Mouse (Mus musculus) C2C12 (cell line): Measurements from ENCODE around the gene Tgfa. TPM values are rescaled to one million over a fixed set of nuclear protein-coding genes. Genes with fewer than 3 reads are reported as not detected.

ENCODE experiments used
- H3K27me3 ChIP-seq: one replicate; pipeline ENCODE4 v1.6.1; 2011; ENCODE audit not compliant: control insufficient read depth, insufficient read depth, insufficient read length
- H3K36me3 ChIP-seq: one replicate; pipeline ENCODE4 v1.6.1; 2011; ENCODE audit not compliant: control insufficient read depth, insufficient read depth
- H3K4me3 ChIP-seq: one replicate; pipeline ENCODE4 v1.5.1; 2011; ENCODE audit warnings: mild to moderate bottlenecking, control low read depth; ENCODE audit not compliant: poor library complexity, insufficient read depth, severe bottlenecking
- H3K79me2 ChIP-seq: one replicate; pipeline ENCODE4 v1.6.1; 2011; ENCODE audit not compliant: control insufficient read depth, insufficient read depth
- H3K79me3 ChIP-seq: one replicate; pipeline ENCODE4 v1.6.1; 2011; ENCODE audit warnings: low read depth, control low read depth
- H3ac ChIP-seq: one replicate; pipeline ENCODE3; 2011; ENCODE audit warnings: low read depth; ENCODE audit not compliant: control insufficient read depth, insufficient read length
- CEBPB ChIP-seq: IDR thresholded peaks from one replicate; pipeline ENCODE4 v1.6.1; 2011; ENCODE audit warnings: low read depth, mild to moderate bottlenecking, control low read depth, moderate library complexity
- CTCF ChIP-seq: IDR thresholded peaks from one replicate; pipeline ENCODE4 v1.5.1; 2011; ENCODE audit not compliant: control insufficient read depth, insufficient read depth, insufficient read length
- FOSL1 ChIP-seq: IDR thresholded peaks from one replicate; pipeline ENCODE4 v1.8.0; 2011; ENCODE audit warnings: mild to moderate bottlenecking, low read length; ENCODE audit not compliant: poor library complexity, insufficient read depth, severe bottlenecking
- MAX ChIP-seq: IDR thresholded peaks from one replicate; pipeline ENCODE4 v1.6.1; 2011; ENCODE audit warnings: mild to moderate bottlenecking, control low read depth
- MYOD1 ChIP-seq: IDR thresholded peaks from one replicate; pipeline ENCODE4 v1.6.1; 2011; ENCODE audit warnings: low read depth; ENCODE audit not compliant: control insufficient read depth, insufficient read length
- MYOG ChIP-seq: IDR thresholded peaks from one replicate; pipeline ENCODE4 v1.6.1; 2011; ENCODE audit not compliant: control insufficient read depth, insufficient read length; ENCODE audit errors: extremely low read depth
- USF1 ChIP-seq: IDR thresholded peaks from one replicate; pipeline ENCODE4 v1.6.1; 2011; ENCODE audit warnings: low read depth, mild to moderate bottlenecking, control low read depth, moderate library complexity
- polyA plus RNA-seq: library from polyadenylated mRNA; unstranded; fragments of >200 nt; fragmentation: generic; extraction: Trizol; gene quantifications from one replicate; pipeline ENCODE4 v1.2.1, GENCODE M21; 2012; ENCODE audit warnings: missing spikeins

Tgfa gene
- polyA plus RNA-seq, 1 experiment: 0.54 TPM

- Histone ChIP-seq H3K4me3 (no peak overlapping the region), H3K79me2 (no peaks in the 10 kb centered on the region), H3K36me3 (no peaks in the 10 kb centered on the region), H3ac (no peak overlapping the region), H3K27me3 (peaks cover 22% of the 10 kb centered on the region), H3K79me3 (no peaks in the 10 kb centered on the region)
- TF ChIP-seq USF1: no peak
Measured at GRCm38 (mm10) chr6:86190622-86191021, 4.4 kb upstream of the Tgfa start.

GRCm38 (mm10) chr6:86192978-86193377 lies 2.0 kb upstream of the Tgfa start:
- no peaks in the 10 kb centered on the region for H3K79me2 ChIP-seq
- H3K4me3 ChIP-seq: no peak overlapping the region
- no peak overlapping the region for H3ac ChIP-seq
- TF ChIP-seq CTCF (no peak), MYOD1 (no peak), CEBPB (no peak), FOSL1 (no peak), MYOG (no peak), MAX (no peak), USF1 (no peak)
- H3K36me3 ChIP-seq: no peaks in the 10 kb centered on the region
- H3K79me3 ChIP-seq: no peaks in the 10 kb centered on the region
- peaks cover 42% of the 10 kb centered on the region for H3K27me3 ChIP-seq

GRCm38 (mm10) chr6:86193879-86194278 lies 1.1 kb upstream of the Tgfa start:
- Histone ChIP-seq H3K36me3 (no peaks in the 10 kb centered on the region), H3ac (no peak overlapping the region), H3K27me3 (peaks cover 49% of the 10 kb centered on the region), H3K79me2 (no peaks in the 10 kb centered on the region), H3K79me3 (no peaks in the 10 kb centered on the region), H3K4me3 (no peak overlapping the region)
- TF ChIP-seq MAX (no peak), FOSL1 (no peak), MYOD1 (no peak), MYOG (no peak), CTCF (no peak), USF1 (no peak), CEBPB (no peak)

GRCm38 (mm10) chr6:86196034-86196433 lies 1.0 kb downstream of the Tgfa start:
- no peaks in the 10 kb centered on the region for H3K36me3 ChIP-seq
- no peak overlapping the region for H3ac ChIP-seq
- TF ChIP-seq USF1 (no peak), MAX (no peak), CTCF (no peak), MYOG (no peak), MYOD1 (no peak), CEBPB (no peak), FOSL1 (no peak)
- H3K79me3 ChIP-seq: no peaks in the 10 kb centered on the region
- peaks cover 48% of the 10 kb centered on the region for H3K27me3 ChIP-seq
- no peak overlapping the region for H3K4me3 ChIP-seq
- H3K79me2 ChIP-seq: no peaks in the 10 kb centered on the region

- Histone ChIP-seq H3ac (no peak overlapping the region), H3K27me3 (peaks cover 52% of the 10 kb centered on the region), H3K79me2 (no peaks in the 10 kb centered on the region), H3K36me3 (no peaks in the 10 kb centered on the region), H3K79me3 (no peaks in the 10 kb centered on the region), H3K4me3 (no peak overlapping the region)
- TF ChIP-seq CTCF (no peak), FOSL1 (no peak), MYOD1 (no peak), MAX (no peak), CEBPB (no peak), USF1 (no peak), MYOG (no peak)
Measured at GRCm38 (mm10) chr6:86197150-86197862, 2.3 kb downstream of the Tgfa start.

- no peak for TF ChIP-seq CTCF
- TF ChIP-seq CEBPB: no peak
- no peak for TF ChIP-seq MAX
- TF ChIP-seq FOSL1: no peak
- no peak for TF ChIP-seq USF1
- no peak for TF ChIP-seq MYOD1
- TF ChIP-seq MYOG: no peak
- Histone ChIP-seq H3K36me3 (no peaks in the 10 kb centered on the region), H3ac (no peak overlapping the region), H3K4me3 (no peak overlapping the region), H3K79me2 (no peaks in the 10 kb centered on the region), H3K79me3 (no peaks in the 10 kb centered on the region), H3K27me3 (peaks cover 33% of the 10 kb centered on the region)
Measured at GRCm38 (mm10) chr6:86200934-86201333, 5.9 kb downstream of the Tgfa start.
